Mouse (Mus musculus) ES-Bruce4 (cell line): ENCODE measurements around the gene Klk6. TPM values are rescaled to one million over a fixed set of nuclear protein-coding genes. Genes with fewer than 3 reads are reported as not detected.

Experiments
- H3K27ac ChIP-seq: 2 replicates; pipeline ENCODE4 v1.5.1; 2012; ENCODE audit warnings: low read length, inconsistent platforms; ENCODE audit not compliant: insufficient read depth
- H3K27me3 ChIP-seq: 2 replicates; pipeline ENCODE4 v1.6.1; 2012; ENCODE audit warnings: mild to moderate bottlenecking, low read length, inconsistent platforms; ENCODE audit not compliant: control insufficient read depth, poor library complexity, insufficient read depth, severe bottlenecking
- H3K36me3 ChIP-seq: 2 replicates; pipeline ENCODE4 v1.6.1; 2012; ENCODE audit warnings: inconsistent platforms, mild to moderate bottlenecking, low read length, moderate library complexity; ENCODE audit not compliant: control insufficient read depth, poor library complexity, insufficient read depth, severe bottlenecking
- H3K4me1 ChIP-seq: one replicate; pipeline ENCODE4 v1.8.1; 2011; ENCODE audit warnings: low read length; ENCODE audit not compliant: control insufficient read depth, insufficient read depth
- H3K4me3 ChIP-seq: 2 replicates; pipeline ENCODE4 v1.5.1; 2011; ENCODE audit warnings: low read depth, mild to moderate bottlenecking, low read length
- H3K9ac ChIP-seq: 2 replicates; pipeline ENCODE4 v1.6.1; 2012; ENCODE audit warnings: low read depth, mild to moderate bottlenecking, inconsistent platforms; ENCODE audit not compliant: poor library complexity, severe bottlenecking
- H3K9me3 ChIP-seq: replicated peaks from 2 replicates; pipeline ENCODE4 v1.6.1; 2012; ENCODE audit warnings: mild to moderate bottlenecking, low read length, inconsistent platforms; ENCODE audit not compliant: control insufficient read depth, poor library complexity, insufficient read depth, severe bottlenecking
- CTCF ChIP-seq: IDR thresholded peaks from one replicate; pipeline ENCODE4 v1.8.1; 2011; ENCODE audit warnings: low read depth, low read length
- EP300 ChIP-seq: IDR thresholded peaks from 2 replicates; pipeline ENCODE4 v1.6.1; 2011; ENCODE audit warnings: low read depth, low read length; ENCODE audit not compliant: insufficient read depth
- POLR2A ChIP-seq: IDR thresholded peaks from one replicate; pipeline ENCODE4 v1.8.1; 2011; ENCODE audit warnings: low read length; ENCODE audit not compliant: insufficient read depth
- polyA plus RNA-seq: library from polyadenylated mRNA; stranded (reverse); fragments of >200 nt; gene quantifications from 2 replicates; pipeline ENCODE4 v1.2.4, GENCODE M21; 2011; ENCODE audit warnings: low read depth; ENCODE audit not compliant: missing spikeins, insufficient read depth, insufficient read length

The Klk6 gene
- polyA plus RNA-seq, 1 experiment: not detected

DNA sequence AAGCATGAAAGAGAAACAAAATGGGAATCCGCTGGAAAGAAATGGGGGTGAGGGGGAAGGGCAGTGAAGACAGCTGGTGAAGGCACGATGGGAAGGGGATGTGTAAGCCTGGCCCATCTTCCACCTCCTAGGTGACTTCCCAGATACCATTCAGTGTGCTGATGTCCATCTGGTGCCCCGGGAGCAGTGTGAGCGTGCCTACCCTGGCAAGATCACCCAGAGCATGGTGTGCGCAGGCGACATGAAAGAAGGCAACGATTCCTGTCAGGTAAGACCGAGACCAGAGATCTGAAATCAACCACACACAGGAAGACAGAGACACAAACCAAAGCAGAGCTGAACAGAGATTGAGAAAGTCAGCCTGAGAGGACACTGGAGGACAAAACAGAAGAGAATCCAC is 4.7 kb downstream of the Klk6 start:
- no peak overlapping the region for H3K4me3 ChIP-seq
- TF ChIP-seq POLR2A (no peak), CTCF (no peak), EP300 (no peak)
- no peaks in the 10 kb centered on the region for H3K9me3 ChIP-seq
- no peaks in the 10 kb centered on the region for H3K36me3 ChIP-seq
- no peak overlapping the region for H3K9ac ChIP-seq
- no peaks in the 10 kb centered on the region for H3K27me3 ChIP-seq
- no peak overlapping the region for H3K27ac ChIP-seq
- no peaks in the 10 kb centered on the region for H3K4me1 ChIP-seq

- Histone ChIP-seq H3K9ac (no peak within 1 kb of the TSS), H3K27ac (no peak within 1 kb of the TSS), H3K27me3 (no peaks in the 10 kb centered on the region), H3K36me3 (no peaks in the 10 kb centered on the region), H3K4me1 (no peaks in the 10 kb centered on the region), H3K9me3 (no peaks in the 10 kb centered on the region), H3K4me3 (no peak within 1 kb of the TSS; the same call in 1 of the 2 replicates)
- TF ChIP-seq CTCF: no peak
- TF ChIP-seq POLR2A: no peak
- TF ChIP-seq EP300: no peak
Observed at GRCm38 (mm10) chr7:43841701-43842100, 17.4 kb downstream of the Klk6 start, which contains the start of gene Klk5. TSS of gene Klk5 (plus strand) at chr7:43841971.

GRCm38 (mm10) chr7:43843801-43844200 is 19.5 kb downstream of the Klk6 start:
- H3K9ac ChIP-seq: no peak overlapping the region

GRCm38 (mm10) chr7:43851616-43852015 is 27.3 kb downstream of the Klk6 start:
- Histone ChIP-seq H3K36me3 (no peaks in the 10 kb centered on the region), H3K4me1 (peaks cover 9% of the 10 kb centered on the region), H3K4me3 (no peak overlapping the region), H3K9ac (no peak overlapping the region), H3K9me3 (no peaks in the 10 kb centered on the region), H3K27me3 (no peaks in the 10 kb centered on the region), H3K27ac (no peak overlapping the region)
- no peak for TF ChIP-seq EP300
- no peak for TF ChIP-seq POLR2A
- TF ChIP-seq CTCF: no peak

More at GRCm38 (mm10) chr7:43843801-43844200, 19.5 kb downstream of the Klk6 start:
- Histone ChIP-seq H3K4me3 (no peak overlapping the region), H3K4me1 (no peaks in the 10 kb centered on the region), H3K36me3 (no peaks in the 10 kb centered on the region), H3K27ac (no peak overlapping the region), H3K27me3 (no peaks in the 10 kb centered on the region), H3K9me3 (no peaks in the 10 kb centered on the region)
- no peak for TF ChIP-seq EP300
- TF ChIP-seq CTCF: no peak
- no peak for TF ChIP-seq POLR2A

- TF ChIP-seq CTCF (no peak), EP300 (peak; percentile 87)
Observed at GRCm38 (mm10) chr7:43854642-43855380, 30.5 kb downstream of the Klk6 start.

DNA sequence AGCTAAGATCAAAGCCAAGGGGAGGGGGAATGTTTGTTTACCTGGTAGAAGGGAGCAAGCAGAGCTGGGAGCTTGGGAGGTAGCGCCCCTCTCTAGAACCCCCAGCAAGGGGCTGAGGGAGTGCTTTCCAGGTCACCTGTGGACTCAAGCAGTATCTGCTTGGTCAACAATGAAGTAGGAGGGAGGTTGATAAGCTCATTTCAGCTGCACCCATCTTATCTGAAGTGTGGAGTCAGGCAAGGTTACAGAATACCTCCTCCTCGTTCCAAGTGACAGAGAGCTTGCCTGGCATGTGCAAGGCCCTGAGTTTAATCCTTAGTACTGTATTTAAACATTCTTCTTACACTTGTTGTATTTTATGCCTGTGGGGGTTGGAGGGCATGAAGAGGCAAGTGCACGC is 31.4 kb downstream of the Klk6 start:
- H3K36me3 ChIP-seq: no peaks in the 10 kb centered on the region
- H3K4me3 ChIP-seq: no peak overlapping the region
- H3K9me3 ChIP-seq: no peaks in the 10 kb centered on the region
- no peak overlapping the region; the same call in 1 of the 2 replicates for H3K27ac ChIP-seq
- no peaks in the 10 kb centered on the region for H3K27me3 ChIP-seq
- no peak overlapping the region for H3K9ac ChIP-seq
- TF ChIP-seq CTCF (no peak), POLR2A (no peak), EP300 (no peak)
- H3K4me1 ChIP-seq: peaks cover 9% of the 10 kb centered on the region

More at GRCm38 (mm10) chr7:43854642-43855380, 30.5 kb downstream of the Klk6 start:
- Histone ChIP-seq H3K27me3 (no peaks in the 10 kb centered on the region), H3K4me1 (peaks cover 9% of the 10 kb centered on the region), H3K9ac (no peak overlapping the region), H3K27ac (peak overlapping the region; percentile 46; the same call in 1 of the 2 replicates), H3K4me3 (no peak overlapping the region), H3K36me3 (no peaks in the 10 kb centered on the region), H3K9me3 (no peaks in the 10 kb centered on the region)
